Mouse (Mus musculus) heart, embryonic 14.5 days (tissue): Measurements from ENCODE around the gene Cfap74. TPM values are rescaled to one million over a fixed set of nuclear protein-coding genes. Genes with fewer than 3 reads are reported as not detected.

Source experiments
- ATAC-seq: fragments of 200-750 bp; cut with Nextera tagmentation; 2 replicates; pipeline ENCODE4 v1.8.0; 2017; ENCODE audit warnings: low read depth, moderate TSS enrichment; ENCODE audit not compliant: insufficient number of reproducible peaks, insufficient read depth, low FRiP score
- H3K27ac ChIP-seq, 2 experiments: fragments of 200-500 bp in 1 of 2; fragments of 300-500 bp in 1 of 2; sonication (generic) in 1 of 2; replicated peaks in 1 of 2; 2 replicates each; pipeline ENCODE4 v1.5.1; 2012 to 2014; ENCODE audit warnings: low read depth in 2 of 2, low read length in 2 of 2, control low read depth in 1 of 2, mild to moderate bottlenecking in 1 of 2, mixed read lengths in 1 of 2; ENCODE audit not compliant: control insufficient read depth in 1 of 2, insufficient read depth in 1 of 2
- H3K27me3 ChIP-seq: fragments of 300-500 bp; sonication (generic); 2 replicates; pipeline ENCODE4 v1.6.1; 2014; ENCODE audit warnings: mild to moderate bottlenecking, low read length, control low read depth; ENCODE audit not compliant: control insufficient read depth, insufficient read depth
- H3K36me3 ChIP-seq: fragments of 300-500 bp; sonication (generic); 2 replicates; pipeline ENCODE4 v1.6.1; 2014; ENCODE audit warnings: mild to moderate bottlenecking, control low read depth, low read length, mixed read lengths; ENCODE audit not compliant: control insufficient read depth, insufficient read depth
- H3K4me1 ChIP-seq, 2 experiments: fragments of 200-500 bp in 1 of 2; fragments of 300-500 bp in 1 of 2; sonication (generic) in 1 of 2; 2 replicates each; pipeline ENCODE4 v1.6.1; 2012 to 2014; ENCODE audit warnings: low read length in 2 of 2, control low read depth in 1 of 2, mixed read lengths in 1 of 2; ENCODE audit not compliant: control insufficient read depth in 2 of 2, insufficient read depth in 2 of 2
- H3K4me2 ChIP-seq: fragments of 300-500 bp; sonication (generic); 2 replicates; pipeline ENCODE4 v1.6.1; 2014; ENCODE audit warnings: mild to moderate bottlenecking, low read length
- H3K4me3 ChIP-seq, 2 experiments: fragments of 200-500 bp in 1 of 2; fragments of 300-500 bp in 1 of 2; sonication (generic) in 1 of 2; 2 replicates each; pipeline ENCODE4 v1.5.1; 2012 to 2014; ENCODE audit warnings: low read length in 2 of 2, mild to moderate bottlenecking in 2 of 2, control low read depth in 1 of 2, low read depth in 1 of 2, moderate library complexity in 1 of 2; ENCODE audit not compliant: control insufficient read depth in 1 of 2, insufficient read depth in 1 of 2
- H3K9ac ChIP-seq: fragments of 300-500 bp; sonication (generic); 2 replicates; pipeline ENCODE4 v1.6.1; 2014; ENCODE audit warnings: mild to moderate bottlenecking, low read length
- H3K9me3 ChIP-seq: fragments of 300-500 bp; sonication (generic); 2 replicates; pipeline ENCODE4 v1.6.1; 2016; ENCODE audit warnings: low read length, control low read depth; ENCODE audit not compliant: control insufficient read depth
- WGBS: fragments of 180-500 bp; shearing (Covaris S2); extraction: QIAGEN DNeasy Blood & Tissue Kit; methylation state at CpG from one replicate; pipeline ENCODE4 v1.1.7; 2014; 5-methylcytosine and 5-hydroxymethylcytosine counted together
- polyA plus RNA-seq: library from polyadenylated mRNA; unstranded; fragments of >200 nt; fragmentation: Nextera tagmentation; extraction: Ambion mirVana; gene quantifications from 2 replicates; pipeline ENCODE4 v1.2.1, GENCODE M21; 2014

Cfap74 gene
- 0.63 and 0.86 TPM in 2 replicates for polyA plus RNA-seq

GRCm38 (mm10) chr4:155409058-155409776, at the start of gene Cfap74:
Cfap74 (plus strand) TSS chr4:155409190.
- peaks cover 4% of the 10 kb centered on the region; the same call in 1 of the 2 replicates for H3K9me3 ChIP-seq
- H3K9ac ChIP-seq: peak within 1 kb of the TSS; percentile 47
- H3K36me3 ChIP-seq: no peaks in the 10 kb centered on the region
- H3K4me1 ChIP-seq: no peaks in the 10 kb centered on the region; a peak in 1 of 4 replicates
- peak; percentile 73 for ATAC-seq
- H3K27me3 ChIP-seq: no peaks in the 10 kb centered on the region; the same call in 1 of the 2 replicates
- H3K4me2 ChIP-seq: peak within 1 kb of the TSS; percentile 83
- no peak within 1 kb of the TSS for H3K27ac ChIP-seq
- WGBS: under 1% methylated on average over 35 of the region's 35 CpGs
- peak within 1 kb of the TSS; percentile 42 to 48 for H3K4me3 ChIP-seq

- no peak overlapping the region for H3K9ac ChIP-seq
- H3K4me3 ChIP-seq: no peak overlapping the region
- H3K9me3 ChIP-seq: no peaks in the 10 kb centered on the region
- H3K27me3 ChIP-seq: peaks cover 62% of the 10 kb centered on the region
- WGBS: 33% methylated on average over 12 of the region's 12 CpGs
- no peaks in the 10 kb centered on the region for H3K36me3 ChIP-seq
- ATAC-seq: no peak
- no peak overlapping the region for H3K4me2 ChIP-seq
- H3K4me1 ChIP-seq: peaks cover 0 to 8% of the 10 kb centered on the region in 2 experiments; a peak in 1 of 4 replicates
- H3K27ac ChIP-seq: no peak overlapping the region
Observed at GRCm38 (mm10) chr4:155359560-155360464, 49.2 kb upstream of the Cfap74 start.

- peak overlapping the region; percentile 47 to 49 for H3K4me3 ChIP-seq
- H3K4me1 ChIP-seq: peaks cover 0 to 8% of the 10 kb centered on the region in 2 experiments; a peak in 1 of 4 replicates
- WGBS: under 1% methylated on average over 34 of the region's 42 CpGs
- no peaks in the 10 kb centered on the region for H3K36me3 ChIP-seq
- H3K4me2 ChIP-seq: peak overlapping the region; percentile 78
- H3K9ac ChIP-seq: peak overlapping the region; percentile 34; the same call in 1 of the 2 replicates
- no peaks in the 10 kb centered on the region for H3K9me3 ChIP-seq
- no peak for ATAC-seq
- peaks cover 66% of the 10 kb centered on the region for H3K27me3 ChIP-seq
- no peak overlapping the region for H3K27ac ChIP-seq
Observed at GRCm38 (mm10) chr4:155360856-155361255, 48.1 kb upstream of the Cfap74 start.

- H3K4me3 ChIP-seq: peak within 1 kb of the TSS; percentile 47 to 49
- no peaks in the 10 kb centered on the region for H3K9me3 ChIP-seq
- under 1% methylated on average over 43 of the region's 51 CpGs for WGBS
- H3K27ac ChIP-seq: no peak within 1 kb of the TSS
- H3K36me3 ChIP-seq: no peaks in the 10 kb centered on the region
- H3K4me1 ChIP-seq: peaks cover 0 to 8% of the 10 kb centered on the region in 2 experiments; a peak in 1 of 4 replicates
- peak within 1 kb of the TSS; percentile 78 for H3K4me2 ChIP-seq
- H3K9ac ChIP-seq: peak within 1 kb of the TSS; percentile 54; the same call in 1 of the 2 replicates
- ATAC-seq: peak; percentile 90
- peaks cover 69% of the 10 kb centered on the region for H3K27me3 ChIP-seq
Observed at GRCm38 (mm10) chr4:155361303-155361791, 47.6 kb upstream of the Cfap74 start, which contains the start of gene Prkcz. Prkcz (minus strand) TSS chr4:155361361.

GRCm38 (mm10) chr4:155362443-155362842, 46.5 kb upstream of the Cfap74 start:
- no peaks in the 10 kb centered on the region for H3K9me3 ChIP-seq
- no peak overlapping the region for H3K4me2 ChIP-seq
- no peak overlapping the region for H3K4me3 ChIP-seq
- ATAC-seq: no peak
- H3K27ac ChIP-seq: no peak overlapping the region
- peaks cover 69% of the 10 kb centered on the region for H3K27me3 ChIP-seq
- H3K4me1 ChIP-seq: peaks cover 0 to 8% of the 10 kb centered on the region in 2 experiments; a peak in 1 of 4 replicates
- no peaks in the 10 kb centered on the region for H3K36me3 ChIP-seq
- H3K9ac ChIP-seq: no peak overlapping the region
- WGBS: 38% methylated on average over 5 of the region's 5 CpGs

GRCm38 (mm10) chr4:155366784-155367183, 42.2 kb upstream of the Cfap74 start:
- Histone ChIP-seq H3K27ac (no peak overlapping the region), H3K4me1 (peaks cover 0 to 3% of the 10 kb centered on the region in 2 experiments; a peak in 1 of 4 replicates), H3K9ac (no peak overlapping the region), H3K36me3 (no peaks in the 10 kb centered on the region), H3K4me2 (no peak overlapping the region), H3K9me3 (no peaks in the 10 kb centered on the region), H3K27me3 (peaks cover 30% of the 10 kb centered on the region), H3K4me3 (no peak overlapping the region)
- no peak for ATAC-seq
- 80% methylated on average over 6 of the region's 6 CpGs for WGBS

GRCm38 (mm10) chr4:155367739-155368138, 41.3 kb upstream of the Cfap74 start:
- Histone ChIP-seq H3K4me2 (no peak overlapping the region), H3K27me3 (peaks cover 21% of the 10 kb centered on the region), H3K36me3 (no peaks in the 10 kb centered on the region), H3K4me3 (no peak overlapping the region), H3K9ac (no peak overlapping the region), H3K9me3 (no peaks in the 10 kb centered on the region), H3K27ac (no peak overlapping the region), H3K4me1 (no peaks in the 10 kb centered on the region)
- no peak for ATAC-seq
- WGBS: 84% methylated on average over 9 of the region's 9 CpGs
